Mouse (Mus musculus): ENCODE results near the gene Plcb3. TPM values are rescaled to one million over a fixed set of nuclear protein-coding genes. Genes with fewer than 3 reads are reported as not detected.

Plcb3 gene
- polyA plus RNA-seq (2016; fragmentation: Nextera tagmentation; extraction: Ambion mirVana), result 47.4 and 48.7 TPM in 2 replicates

- Histone ChIP-seq H3K9me3 (no peaks in the 10 kb centered on the region), H3K27ac (peak within 1 kb of the TSS; percentile 90), H3K27me3 (no peaks in the 10 kb centered on the region), H3K4me3 (peak within 1 kb of the TSS; percentile 70), H3K36me3 (peaks cover 20% of the 10 kb centered on the region), H3K9ac (peak within 1 kb of the TSS; percentile 84), H3K4me1 (peaks cover 43% of the 10 kb centered on the region), H3K4me2 (replicated peaks) (peak within 1 kb of the TSS; percentile 94)
- ATAC-seq (ENCODE audit: insufficient number of reproducible peaks, insufficient read depth, low FRiP score, low TSS enrichment), result no peak
- under 1% methylated on average over 16 of the region's 16 CpGs for WGBS
Observed at GRCm38 (mm10) chr19:6975537-6976521, at the start of gene Plcb3. Gene Plcb3, minus strand, starts transcription at chr19:6976470.

GRCm38 (mm10) chr19:7020224-7020641 is 44.0 kb upstream of the Plcb3 start:
- H3K36me3 ChIP-seq, result peaks cover 66% of the 10 kb centered on the region
- H3K4me1 ChIP-seq, result no peaks in the 10 kb centered on the region
- no peak for ATAC-seq (ENCODE audit: insufficient number of reproducible peaks, insufficient read depth, low FRiP score, low TSS enrichment)
- no peak overlapping the region for H3K4me3 ChIP-seq
- no peaks in the 10 kb centered on the region for H3K27me3 ChIP-seq
- no peaks in the 10 kb centered on the region for H3K9me3 ChIP-seq
- H3K9ac ChIP-seq, result no peak overlapping the region
- H3K4me2 ChIP-seq (replicated peaks), result no peak overlapping the region
- 52% methylated on average over 3 of the region's 3 CpGs for WGBS
- no peak overlapping the region for H3K27ac ChIP-seq

- 0 out of 2 replicates have a peak within 1 kb of the TSS, but pooled peaks have one; percentile 6 for H3K27ac ChIP-seq
- H3K27me3 ChIP-seq, result no peaks in the 10 kb centered on the region
- no peak within 1 kb of the TSS for H3K9ac ChIP-seq
- H3K4me1 ChIP-seq, result no peaks in the 10 kb centered on the region
- no peak within 1 kb of the TSS for H3K4me2 ChIP-seq (replicated peaks)
- ATAC-seq (ENCODE audit: insufficient number of reproducible peaks, insufficient read depth, low FRiP score, low TSS enrichment), result 0 out of 2 replicates have a peak, but pooled peaks have one; percentile 23
- no peak within 1 kb of the TSS for H3K4me3 ChIP-seq
- WGBS, result 83% methylated on average over 5 of the region's 5 CpGs
- no peaks in the 10 kb centered on the region for H3K9me3 ChIP-seq
- peaks cover 61% of the 10 kb centered on the region for H3K36me3 ChIP-seq
Observed at GRCm38 (mm10) chr19:7019191-7019590, 42.9 kb upstream of the Plcb3 start, which contains the start of gene Fermt3. Gene Fermt3, minus strand, starts transcription at chr19:7019469.

- no peak overlapping the region for H3K4me2 ChIP-seq (replicated peaks)
- WGBS, result 88% methylated on average over 11 of the region's 11 CpGs
- no peaks in the 10 kb centered on the region for H3K27me3 ChIP-seq
- H3K9ac ChIP-seq, result no peak overlapping the region
- no peak for ATAC-seq (ENCODE audit: insufficient number of reproducible peaks, insufficient read depth, low FRiP score, low TSS enrichment)
- no peaks in the 10 kb centered on the region for H3K4me1 ChIP-seq
- H3K9me3 ChIP-seq, result no peaks in the 10 kb centered on the region
- H3K27ac ChIP-seq, result no peak overlapping the region
- no peak overlapping the region for H3K4me3 ChIP-seq
- H3K36me3 ChIP-seq, result peaks cover 62% of the 10 kb centered on the region
Observed at GRCm38 (mm10) chr19:7018546-7018945, 42.3 kb upstream of the Plcb3 start.

- Histone ChIP-seq H3K4me2 (replicated peaks) (no peak overlapping the region), H3K27ac (no peak overlapping the region), H3K4me3 (no peak overlapping the region), H3K9me3 (no peaks in the 10 kb centered on the region), H3K27me3 (no peaks in the 10 kb centered on the region), H3K9ac (no peak overlapping the region), H3K4me1 (no peaks in the 10 kb centered on the region), H3K36me3 (peaks cover 58% of the 10 kb centered on the region)
- WGBS, result 84% methylated on average over 12 of the region's 12 CpGs
- no peak for ATAC-seq (ENCODE audit: insufficient number of reproducible peaks, insufficient read depth, low FRiP score, low TSS enrichment)
Observed at GRCm38 (mm10) chr19:7017541-7018457, 41.5 kb upstream of the Plcb3 start.

- ATAC-seq (ENCODE audit: insufficient number of reproducible peaks, insufficient read depth, low FRiP score, low TSS enrichment), result no peak
- Histone ChIP-seq H3K4me1 (no peaks in the 10 kb centered on the region), H3K9ac (no peak overlapping the region), H3K9me3 (no peaks in the 10 kb centered on the region), H3K4me3 (no peak overlapping the region), H3K36me3 (peaks cover 27% of the 10 kb centered on the region), H3K4me2 (replicated peaks) (no peak overlapping the region), H3K27me3 (no peaks in the 10 kb centered on the region), H3K27ac (no peak overlapping the region)
- 88% methylated on average over 20 of the region's 20 CpGs for WGBS
Observed at GRCm38 (mm10) chr19:7014481-7015135, 38.3 kb upstream of the Plcb3 start.

GRCm38 (mm10) chr19:7013984-7014383 is 37.7 kb upstream of the Plcb3 start:
- no peaks in the 10 kb centered on the region for H3K9me3 ChIP-seq
- ATAC-seq (ENCODE audit: insufficient number of reproducible peaks, insufficient read depth, low FRiP score, low TSS enrichment), result no peak
- H3K27ac ChIP-seq, result no peak overlapping the region
- no peak overlapping the region for H3K4me3 ChIP-seq
- H3K36me3 ChIP-seq, result peaks cover 20% of the 10 kb centered on the region
- H3K4me1 ChIP-seq, result no peaks in the 10 kb centered on the region
- 85% methylated on average over 9 of the region's 9 CpGs for WGBS
- H3K4me2 ChIP-seq (replicated peaks), result no peak overlapping the region
- no peak overlapping the region for H3K9ac ChIP-seq
- no peaks in the 10 kb centered on the region for H3K27me3 ChIP-seq

GRCm38 (mm10) chr19:7012426-7012825 is 36.2 kb upstream of the Plcb3 start:
- Histone ChIP-seq H3K9ac (no peak overlapping the region), H3K4me1 (no peaks in the 10 kb centered on the region), H3K27me3 (no peaks in the 10 kb centered on the region), H3K4me2 (replicated peaks) (no peak overlapping the region), H3K36me3 (peaks cover 15% of the 10 kb centered on the region), H3K9me3 (no peaks in the 10 kb centered on the region), H3K27ac (no peak overlapping the region), H3K4me3 (no peak overlapping the region)
- no peak for ATAC-seq (ENCODE audit: insufficient number of reproducible peaks, insufficient read depth, low FRiP score, low TSS enrichment)
- 82% methylated on average over 4 of the region's 4 CpGs for WGBS

- Histone ChIP-seq H3K4me1 (no peaks in the 10 kb centered on the region), H3K4me3 (no peak overlapping the region), H3K27me3 (no peaks in the 10 kb centered on the region), H3K4me2 (replicated peaks) (no peak overlapping the region), H3K9me3 (no peaks in the 10 kb centered on the region), H3K36me3 (no peaks in the 10 kb centered on the region), H3K27ac (no peak overlapping the region), H3K9ac (no peak overlapping the region)
- ATAC-seq (ENCODE audit: insufficient number of reproducible peaks, insufficient read depth, low FRiP score, low TSS enrichment), result no peak
- 86% methylated on average over 9 of the region's 9 CpGs for WGBS
Observed at GRCm38 (mm10) chr19:7006892-7007593, 30.8 kb upstream of the Plcb3 start.

GRCm38 (mm10) chr19:6999360-7000063 is 23.2 kb upstream of the Plcb3 start:
- Histone ChIP-seq H3K4me2 (replicated peaks) (no peak overlapping the region), H3K27ac (no peak overlapping the region), H3K9ac (no peak overlapping the region), H3K9me3 (no peaks in the 10 kb centered on the region), H3K36me3 (peaks cover 20% of the 10 kb centered on the region), H3K27me3 (no peaks in the 10 kb centered on the region), H3K4me3 (no peak overlapping the region), H3K4me1 (peaks cover 22% of the 10 kb centered on the region)
- no peak for ATAC-seq (ENCODE audit: insufficient number of reproducible peaks, insufficient read depth, low FRiP score, low TSS enrichment)
- 93% methylated on average over 19 of the region's 19 CpGs for WGBS
